Mouse (Mus musculus) lung, postnatal 14 days (tissue): ENCODE measurements around the gene Celsr1.

ENCODE experiments used
- DNase-seq: peaks from one replicate; pipeline ENCODE4 v3.0.0; 2021

Gene Celsr1

GRCm38 (mm10) chr15:85993386-85993785, 40.2 kb downstream of the Celsr1 start:
- DNase-seq: no peak

GRCm38 (mm10) chr15:85992125-85992495, 41.5 kb downstream of the Celsr1 start:
- DNase-seq: no peak

GRCm38 (mm10) chr15:85991453-85992124, 42.0 kb downstream of the Celsr1 start:
- DNase-seq: peak; percentile 46

GRCm38 (mm10) chr15:85990696-85991443, 42.7 kb downstream of the Celsr1 start:
- no peak for DNase-seq

GRCm38 (mm10) chr15:85987896-85988295, 45.7 kb downstream of the Celsr1 start:
- DNase-seq: no peak

GRCm38 (mm10) chr15:85986170-85986569, 47.4 kb downstream of the Celsr1 start:
- no peak for DNase-seq

GRCm38 (mm10) chr15:85985601-85986000, 48.0 kb downstream of the Celsr1 start:
- DNase-seq: no peak

- no peak for DNase-seq
These were observed 50.4 kb downstream of the Celsr1 start for GRCm38 (mm10) chr15:85983131-85983530.

- no peak for DNase-seq
These were observed 51.2 kb downstream of the Celsr1 start for GRCm38 (mm10) chr15:85982416-85982775.

- DNase-seq: peak; percentile 48
These were observed 51.7 kb downstream of the Celsr1 start for GRCm38 (mm10) chr15:85981768-85982415.

- peak; percentile 29 for DNase-seq
These were observed 56.5 kb downstream of the Celsr1 start for GRCm38 (mm10) chr15:85977086-85977485.

GRCm38 (mm10) chr15:85975746-85976145, 57.8 kb downstream of the Celsr1 start:
- no peak for DNase-seq

- DNase-seq: no peak
These were observed 62.0 kb downstream of the Celsr1 start for GRCm38 (mm10) chr15:85971596-85971995.

GRCm38 (mm10) chr15:85970441-85970840, 63.1 kb downstream of the Celsr1 start:
- DNase-seq: no peak

GRCm38 (mm10) chr15:85969707-85970153, 63.8 kb downstream of the Celsr1 start:
- DNase-seq: peak; percentile 69

- DNase-seq: no peak
These were observed 64.3 kb downstream of the Celsr1 start for GRCm38 (mm10) chr15:85969291-85969690.

- DNase-seq: no peak
These were observed 67.5 kb downstream of the Celsr1 start for GRCm38 (mm10) chr15:85966032-85966431.

- no peak for DNase-seq
These were observed 70.2 kb downstream of the Celsr1 start for GRCm38 (mm10) chr15:85963279-85963840.

GRCm38 (mm10) chr15:85962691-85963090, 70.9 kb downstream of the Celsr1 start:
- no peak for DNase-seq

- DNase-seq: no peak
These were observed 71.9 kb downstream of the Celsr1 start for GRCm38 (mm10) chr15:85961651-85962050.

- no peak for DNase-seq
These were observed 72.4 kb downstream of the Celsr1 start for GRCm38 (mm10) chr15:85961131-85961530.

- no peak for DNase-seq
These were observed 77.4 kb downstream of the Celsr1 start for GRCm38 (mm10) chr15:85956202-85956601.

GRCm38 (mm10) chr15:85953458-85953857, 80.1 kb downstream of the Celsr1 start:
- no peak for DNase-seq
